Mouse (Mus musculus): Measurements from ENCODE around the gene Col6a3.

DNA sequence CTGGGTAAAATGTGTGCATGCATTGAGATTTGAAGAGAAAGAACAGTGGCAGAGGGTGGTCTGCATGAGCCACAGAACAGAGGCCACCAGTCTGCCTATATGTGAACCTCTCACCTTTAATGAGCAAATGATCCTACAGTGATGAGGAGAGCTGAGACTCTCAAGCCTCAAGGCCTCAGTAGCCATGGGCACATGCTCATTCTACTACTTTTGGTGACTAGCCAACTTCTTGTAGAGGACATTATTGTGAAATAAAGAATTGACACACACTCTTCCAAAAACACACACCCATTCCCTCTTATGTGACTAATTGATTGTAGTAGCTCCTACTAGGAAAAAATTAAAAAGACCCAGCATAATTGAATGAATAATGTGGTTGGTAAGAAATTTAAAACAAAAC lies 120.0 kb downstream of the Col6a3 start:
- TF ChIP-seq POLR2A (IDR thresholded peaks at IDR 0.05; ENCODE audit: insufficient read depth, low read length), result no peak
- TF ChIP-seq CTCF (IDR thresholded peaks at IDR 0.05; ENCODE audit: low read depth, low read length), result no peak
- TF ChIP-seq EP300 (IDR thresholded peaks at IDR 0.05; ENCODE audit: insufficient read depth, low read depth, low read length), result no peak
